Mouse (Mus musculus) frontal cortex, adult 2 months (tissue): ENCODE measurements around the gene Rhoh. TPM values are rescaled to one million over a fixed set of nuclear protein-coding genes. Genes with fewer than 3 reads are reported as not detected.

Experiments
- DNase-seq, 2 experiments: peaks; one replicate each; pipeline ENCODE4 v3.0.0; 2022; ENCODE audit warnings: low spot score in 1 of 2; ENCODE audit errors: extremely low spot score in 1 of 2
- polyA plus RNA-seq: library from polyadenylated mRNA; depleted of rRNA; stranded (reverse); fragments of >200 nt; gene quantifications from 2 replicates; pipeline ENCODE4 v1.2.3, GENCODE M21; 2012; rRNA removed

The Rhoh gene
- polyA plus RNA-seq, result 0.67 and 1.1 TPM in 2 replicates

DNA sequence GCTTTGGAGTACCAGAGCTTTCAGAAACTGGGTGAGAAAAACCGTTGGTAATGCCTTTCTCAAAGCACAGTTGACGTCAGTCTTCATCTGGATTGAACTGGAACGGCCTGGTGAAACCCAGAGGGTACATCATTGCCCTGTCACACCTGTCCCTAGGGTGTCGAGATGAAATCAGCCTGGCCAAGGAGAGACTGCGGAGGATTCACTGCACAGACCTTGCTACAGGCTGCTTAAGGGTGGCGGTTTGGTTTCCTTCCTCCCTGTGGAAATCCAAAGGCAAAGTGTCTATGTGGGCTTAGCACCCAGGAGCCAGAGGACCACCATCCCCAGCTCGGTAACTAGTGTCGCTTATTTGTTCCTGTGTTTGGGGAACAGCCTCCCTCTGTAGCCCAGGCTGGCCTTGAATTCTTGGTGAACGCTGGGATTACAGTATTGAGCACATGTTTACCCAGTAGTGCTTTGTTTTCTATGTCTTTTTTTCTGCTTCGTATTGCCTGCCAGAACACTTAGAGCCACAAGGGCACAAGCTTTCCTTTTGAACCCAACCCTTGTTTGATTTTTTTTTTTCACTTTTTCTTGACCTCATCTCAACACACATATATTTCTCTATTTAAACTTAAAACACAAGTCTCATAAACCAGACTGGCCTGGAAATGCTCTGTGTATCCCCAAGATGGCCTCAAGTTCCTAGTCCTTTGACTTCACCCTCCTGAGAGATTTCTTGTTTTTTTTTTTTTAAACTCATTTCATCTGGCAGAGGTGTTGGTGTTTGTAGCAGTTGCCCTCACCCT lies at the start of gene Rhoh:
TSS of gene Rhoh (plus strand) at position 60 of the 791 bp plus-strand sequence.
- no peak for DNase-seq

DNA sequence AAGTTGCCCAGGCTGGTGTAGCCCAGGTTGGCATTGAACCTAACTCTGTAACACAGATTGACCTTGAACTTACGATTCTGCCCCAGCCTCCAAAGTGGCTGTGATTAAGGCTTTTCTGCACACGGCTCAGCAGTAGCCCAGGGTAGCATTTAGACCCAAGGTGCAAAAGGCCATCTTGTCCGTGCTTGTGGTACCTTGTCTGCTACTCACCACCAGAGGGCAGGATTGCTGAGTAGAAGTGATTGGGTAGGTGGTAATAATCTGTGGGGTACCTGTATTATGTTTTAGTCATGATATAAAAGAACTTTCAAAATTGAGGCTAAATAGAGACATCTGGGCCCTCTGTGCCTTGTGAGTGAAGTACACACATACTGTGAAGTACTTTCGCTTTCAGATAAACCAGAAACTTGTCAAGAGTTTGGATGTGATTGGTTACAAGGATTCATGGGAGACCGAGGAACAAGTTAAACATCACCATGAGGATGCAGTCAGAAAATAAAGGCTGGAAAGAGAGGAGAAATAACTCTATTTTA lies 37.3 kb upstream of the Rhoh start:
- DNase-seq, result peak in 1 of 2 experiments; percentile 44

DNA sequence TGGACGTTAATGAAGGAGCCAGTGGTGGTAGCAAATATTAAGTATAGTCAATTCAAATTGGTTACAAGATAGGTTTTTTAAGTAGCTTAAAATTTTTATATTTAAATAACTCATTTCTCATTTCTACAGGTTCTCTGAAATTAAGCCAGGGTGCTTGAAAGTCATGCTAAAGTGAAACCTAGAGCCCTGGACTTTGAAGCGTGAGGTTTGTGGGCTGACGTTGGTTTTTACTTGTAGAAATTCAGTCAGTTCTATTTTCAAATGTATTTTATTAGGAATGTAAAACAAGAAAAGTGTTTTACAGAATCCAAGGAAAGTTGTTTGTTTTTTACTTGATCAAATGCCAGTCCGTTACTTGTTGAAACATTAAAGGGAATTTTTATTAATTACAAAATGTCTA lies 34.5 kb upstream of the Rhoh start:
- no peak for DNase-seq

DNA sequence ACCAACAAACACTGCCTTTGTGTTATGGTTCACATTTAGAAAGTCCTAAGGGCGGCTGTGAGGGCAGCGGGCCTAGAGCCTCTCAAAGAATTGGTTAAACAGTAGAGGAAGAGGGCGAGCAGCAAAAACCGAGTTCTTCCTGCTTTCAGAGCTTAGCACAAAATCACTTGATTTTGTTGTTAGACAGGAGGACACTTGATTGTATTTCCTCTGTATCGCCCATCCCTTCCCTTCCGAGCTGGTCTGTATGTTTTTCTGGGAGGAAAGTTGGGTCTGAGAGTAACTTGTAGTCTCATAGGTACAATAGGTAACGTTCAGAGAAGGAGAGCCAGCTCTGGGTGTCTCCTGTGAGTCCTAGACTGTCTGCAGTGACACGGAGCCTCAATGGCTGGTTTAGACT lies 33.9 kb upstream of the Rhoh start:
- no peak for DNase-seq

DNA sequence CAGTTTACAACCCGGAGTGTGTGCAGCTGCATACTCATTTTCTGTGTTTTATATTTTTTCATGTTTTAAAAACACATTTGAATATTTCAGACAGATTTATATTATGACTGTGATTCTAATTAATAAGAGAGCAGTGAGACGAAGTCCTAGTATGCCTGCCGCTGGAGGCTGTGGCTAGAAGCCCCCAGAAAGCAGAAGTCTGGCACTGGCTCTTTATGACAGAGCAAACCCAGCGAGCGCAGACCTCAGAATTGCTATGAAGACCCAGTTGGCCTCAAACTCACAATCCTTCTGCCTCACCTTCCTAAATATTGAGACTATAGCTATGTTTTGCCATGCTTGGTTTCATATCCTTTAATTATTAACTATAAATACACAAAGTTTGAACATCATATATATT lies 32.8 kb upstream of the Rhoh start:
- no peak for DNase-seq

DNA sequence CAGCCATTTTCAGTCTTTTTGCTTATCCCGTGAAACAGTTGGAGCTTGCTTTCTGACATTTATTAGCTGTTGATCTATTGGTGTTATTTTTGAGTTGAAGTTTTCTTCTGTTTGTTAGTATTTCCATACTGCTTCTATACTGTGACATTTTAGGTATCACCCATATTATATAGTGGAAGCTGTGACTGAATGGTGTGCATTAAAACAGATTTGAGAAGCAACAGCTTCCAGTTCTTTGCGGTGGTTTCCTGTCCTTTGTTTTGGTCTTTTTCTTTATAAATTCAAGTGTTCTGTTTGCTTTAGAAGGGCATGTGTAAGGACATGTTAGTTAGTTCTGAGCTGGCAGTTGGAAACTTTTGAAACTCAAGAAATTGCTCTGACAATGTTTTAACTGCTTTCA lies 32.0 kb upstream of the Rhoh start:
- DNase-seq, result no peak

DNA sequence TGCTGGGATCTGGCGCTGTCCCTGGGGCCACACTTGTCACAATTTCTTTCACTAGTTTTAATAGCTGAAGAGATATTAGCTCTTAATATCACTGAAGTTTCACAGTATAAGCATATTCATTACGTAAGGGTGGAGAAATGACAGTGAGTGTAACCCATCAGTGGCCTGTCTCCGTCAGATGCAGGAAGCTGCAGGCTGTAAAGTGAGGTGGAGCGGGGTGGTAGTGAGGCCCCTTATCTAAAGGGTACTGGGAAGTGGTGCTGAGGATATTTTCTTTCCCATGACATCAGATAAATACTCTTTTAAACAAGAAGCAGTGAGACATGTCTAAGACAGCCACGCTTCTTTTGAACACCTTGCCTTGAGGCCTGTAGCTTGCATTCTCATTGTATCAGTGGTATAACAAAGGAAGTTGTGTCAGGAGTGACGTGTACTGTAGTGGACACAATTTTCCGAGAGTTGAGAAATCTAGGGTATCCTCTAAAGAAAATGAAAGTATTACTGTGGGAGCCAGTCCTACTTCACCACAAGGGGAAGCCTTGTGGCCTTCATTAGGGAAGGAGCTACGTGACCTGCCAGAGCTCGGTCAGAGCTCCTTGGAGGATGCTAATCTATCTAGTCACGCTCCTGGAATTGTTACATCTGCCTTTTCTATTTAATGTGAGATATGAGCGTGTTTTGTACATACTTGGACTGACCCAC lies 28.9 kb upstream of the Rhoh start:
- no peak for DNase-seq

DNA sequence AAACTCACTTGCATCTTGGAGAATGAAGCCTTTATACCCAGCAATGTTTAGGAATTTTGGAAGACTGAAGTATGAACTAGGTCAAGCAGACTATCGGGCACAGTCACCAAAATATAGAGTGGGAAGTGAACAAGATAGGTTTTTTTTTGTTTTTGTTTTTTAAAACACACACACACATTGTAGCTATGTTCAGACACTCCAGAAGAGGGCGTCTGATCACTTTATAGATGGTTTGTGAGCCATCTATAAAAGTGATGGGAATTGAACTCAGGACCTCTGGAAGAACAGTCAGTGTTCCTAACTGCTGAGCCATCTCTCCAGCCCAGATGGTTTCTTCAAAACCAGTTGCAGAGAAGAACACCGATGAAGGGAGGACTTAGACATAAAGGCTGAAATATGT lies 27.9 kb upstream of the Rhoh start:
- no peak for DNase-seq

DNA sequence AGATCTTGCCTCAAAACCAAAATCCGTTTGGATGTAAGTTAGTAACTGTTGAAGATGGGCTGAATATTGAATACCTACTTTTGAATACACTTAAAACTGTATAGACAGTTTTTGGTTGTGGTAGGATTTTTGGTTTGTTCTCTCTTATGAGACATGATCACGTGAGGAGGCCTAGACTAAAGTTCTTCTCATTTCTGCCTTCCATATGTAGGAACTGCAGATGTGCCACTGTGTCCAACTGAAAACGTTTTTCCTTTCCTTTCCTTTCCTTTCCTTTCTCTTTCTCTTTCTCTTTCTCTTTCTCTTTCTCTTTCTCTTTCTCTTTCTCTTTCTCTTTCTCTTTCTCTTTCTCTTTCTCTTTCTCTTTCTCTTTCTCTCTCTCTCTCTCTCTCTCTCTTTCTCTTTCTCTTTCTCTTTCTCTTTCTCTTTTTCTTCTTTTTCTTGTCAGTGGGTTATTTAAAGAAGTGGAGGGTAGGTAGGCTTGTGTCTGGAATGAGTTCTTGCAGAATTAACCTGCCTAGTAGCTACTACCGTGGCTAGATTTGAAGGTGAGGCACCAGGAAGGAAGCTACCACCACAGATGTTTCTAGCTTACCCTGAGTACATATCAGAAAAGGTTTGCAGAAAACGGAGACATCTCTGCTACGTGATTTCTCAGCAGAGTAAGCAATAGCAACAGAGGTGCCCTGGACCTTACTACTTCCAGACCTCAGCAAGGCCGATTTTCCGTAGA lies 27.1 kb upstream of the Rhoh start:
- no peak for DNase-seq

DNA sequence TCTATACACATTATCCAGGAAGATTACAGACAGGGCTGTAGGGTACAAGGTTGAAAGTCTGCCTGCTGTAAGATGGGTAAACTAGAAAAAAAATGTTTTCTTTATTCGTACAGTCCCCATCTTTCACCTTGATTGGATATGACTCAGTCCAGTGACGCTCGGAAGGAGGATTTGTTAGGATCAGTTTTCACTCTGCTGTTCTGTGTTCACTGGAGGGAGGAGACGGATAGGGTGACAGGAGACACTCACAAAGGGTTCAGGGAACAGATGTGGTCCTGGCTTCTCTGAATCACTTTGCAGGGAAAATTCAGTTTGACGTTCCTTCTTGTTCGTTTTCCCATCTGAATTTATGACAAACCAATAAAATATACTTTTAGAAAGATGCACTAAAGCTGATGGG lies 23.0 kb upstream of the Rhoh start:
- DNase-seq, result no peak

DNA sequence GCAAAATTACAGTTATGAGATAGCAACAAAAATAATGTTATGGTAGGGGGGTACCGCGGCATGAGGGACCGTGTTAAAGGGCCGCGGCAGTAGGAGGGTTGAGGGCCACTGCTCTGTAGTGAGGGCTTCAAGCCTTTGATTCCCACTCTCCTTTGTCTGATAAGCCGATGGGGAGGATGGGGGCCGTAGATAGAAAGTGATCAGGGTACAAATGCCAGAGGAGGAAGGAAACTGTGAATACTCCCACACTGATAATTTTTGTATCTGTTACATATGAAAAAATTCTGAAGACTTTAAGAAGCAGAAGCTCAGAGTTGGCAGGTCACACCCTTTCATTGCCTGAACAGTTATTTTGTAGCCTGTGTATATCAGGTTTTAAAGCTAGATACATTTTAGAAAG lies 18.1 kb upstream of the Rhoh start:
- DNase-seq, result no peak

DNA sequence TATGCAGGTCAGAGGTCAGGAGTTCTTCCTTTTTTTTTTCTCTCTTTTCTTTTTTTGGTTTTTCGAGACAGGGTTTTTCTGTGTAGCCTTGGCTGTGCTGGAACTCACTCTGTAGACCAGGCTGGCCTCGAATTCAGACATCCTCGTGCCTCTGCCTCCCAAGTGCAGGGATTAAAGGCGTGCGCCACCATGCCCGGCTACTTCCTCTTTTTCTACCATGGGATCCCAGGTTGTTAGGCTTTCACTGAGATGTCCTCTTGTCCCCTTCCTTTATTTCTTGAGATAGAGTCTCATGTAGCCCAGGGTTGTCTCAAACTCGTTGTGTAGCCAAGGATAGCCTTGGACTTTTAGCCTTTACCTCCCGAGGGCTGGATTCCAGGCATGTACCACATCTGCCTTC lies 14.5 kb upstream of the Rhoh start:
- no peak for DNase-seq

DNA sequence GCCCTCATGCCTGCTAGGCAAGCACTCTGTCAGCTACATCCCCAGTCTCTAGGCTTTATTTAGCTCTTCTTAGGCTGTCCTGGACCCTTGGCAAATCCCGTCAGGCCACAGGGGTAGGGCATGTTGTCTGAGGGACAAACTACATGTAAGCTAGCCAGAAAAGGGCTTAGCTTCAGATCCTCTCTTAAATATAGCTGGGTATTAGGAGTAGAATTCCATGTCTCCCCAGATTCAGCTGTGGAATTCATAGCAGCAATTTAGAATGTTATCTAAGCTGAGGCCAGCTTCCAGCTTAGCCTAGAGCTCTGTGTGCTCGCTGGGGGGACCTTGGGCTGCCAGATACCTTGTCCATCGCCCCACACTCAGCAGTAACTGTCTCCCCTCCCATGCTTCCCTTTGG lies 14.1 kb upstream of the Rhoh start:
- no peak for DNase-seq

DNA sequence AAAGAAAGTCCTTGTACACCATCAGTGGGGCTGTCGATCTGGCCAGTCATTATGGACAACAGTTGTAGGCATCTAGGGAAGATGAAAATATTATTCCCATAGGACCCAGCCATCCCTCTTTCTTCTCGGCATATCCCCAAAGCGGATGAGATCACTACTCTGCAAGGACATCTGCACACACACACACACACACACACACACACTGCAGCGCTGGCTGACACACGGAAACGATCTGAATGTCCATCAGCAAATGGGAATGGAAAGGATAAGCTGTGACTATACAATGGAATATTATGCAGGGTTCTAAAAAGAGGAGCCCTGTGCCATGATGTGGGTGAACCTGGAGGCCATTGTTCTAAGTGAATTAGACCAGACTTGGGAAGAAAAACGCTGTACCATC lies 13.4 kb upstream of the Rhoh start:
- DNase-seq, result no peak

DNA sequence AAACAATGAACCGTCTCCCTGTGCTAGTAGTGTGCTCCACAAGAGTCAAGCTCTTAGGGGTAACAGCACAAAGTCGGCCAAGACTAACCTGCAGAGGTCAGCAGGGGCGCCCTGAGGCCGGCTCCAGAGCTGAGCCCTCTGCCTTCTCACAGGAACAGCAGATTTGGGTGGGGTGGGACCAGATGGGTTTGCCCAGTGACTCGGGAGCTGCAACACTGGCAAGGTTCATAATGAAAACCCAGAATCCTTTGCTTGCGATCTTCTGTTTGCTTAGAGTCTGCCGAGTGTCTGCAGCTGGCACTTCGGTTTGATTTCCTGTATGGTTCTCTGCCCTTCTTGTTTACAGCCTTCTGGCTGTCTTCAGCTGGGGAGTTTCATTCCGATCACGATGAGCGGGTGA lies 10.2 kb upstream of the Rhoh start:
- no peak for DNase-seq

DNA sequence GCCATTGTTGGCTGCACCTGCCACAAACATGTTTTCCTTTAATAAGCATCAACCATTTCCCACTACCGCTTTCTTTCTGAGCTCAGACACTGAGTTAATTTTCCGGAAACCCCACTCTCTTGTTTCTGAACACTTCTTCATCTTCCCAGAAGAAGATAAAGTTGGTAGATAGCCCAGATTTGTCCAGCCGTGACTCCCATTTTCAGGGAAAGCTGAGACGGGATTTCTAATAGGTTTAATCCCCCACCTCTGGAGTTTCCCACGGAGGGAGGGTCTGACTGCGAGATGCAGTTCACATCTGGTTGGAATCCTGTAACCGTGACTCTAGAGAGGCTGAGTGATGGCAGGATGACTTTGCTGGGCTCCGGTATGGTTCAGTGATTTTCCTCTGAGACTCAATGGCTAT lies 6.2 kb upstream of the Rhoh start:
- no peak for DNase-seq

DNA sequence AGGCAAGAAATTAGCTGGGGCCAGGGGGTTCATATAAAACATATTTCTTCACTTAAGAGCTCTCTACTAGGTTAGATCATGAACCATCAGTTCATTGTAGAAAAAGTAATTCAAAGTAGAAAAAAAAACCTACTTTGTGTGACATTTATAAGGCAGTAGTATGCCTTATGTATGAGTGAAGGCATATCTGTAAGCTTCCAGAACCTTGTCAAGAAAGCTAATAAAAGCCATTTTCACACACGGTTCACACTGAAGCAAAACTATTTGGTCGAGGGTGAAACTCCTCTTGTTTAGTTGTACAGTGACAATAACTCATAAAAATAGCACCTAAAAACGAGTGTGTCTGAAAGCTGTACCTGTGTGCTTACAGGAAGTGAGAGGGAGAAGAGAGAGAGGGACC lies 5.4 kb upstream of the Rhoh start:
- no peak for DNase-seq

DNA sequence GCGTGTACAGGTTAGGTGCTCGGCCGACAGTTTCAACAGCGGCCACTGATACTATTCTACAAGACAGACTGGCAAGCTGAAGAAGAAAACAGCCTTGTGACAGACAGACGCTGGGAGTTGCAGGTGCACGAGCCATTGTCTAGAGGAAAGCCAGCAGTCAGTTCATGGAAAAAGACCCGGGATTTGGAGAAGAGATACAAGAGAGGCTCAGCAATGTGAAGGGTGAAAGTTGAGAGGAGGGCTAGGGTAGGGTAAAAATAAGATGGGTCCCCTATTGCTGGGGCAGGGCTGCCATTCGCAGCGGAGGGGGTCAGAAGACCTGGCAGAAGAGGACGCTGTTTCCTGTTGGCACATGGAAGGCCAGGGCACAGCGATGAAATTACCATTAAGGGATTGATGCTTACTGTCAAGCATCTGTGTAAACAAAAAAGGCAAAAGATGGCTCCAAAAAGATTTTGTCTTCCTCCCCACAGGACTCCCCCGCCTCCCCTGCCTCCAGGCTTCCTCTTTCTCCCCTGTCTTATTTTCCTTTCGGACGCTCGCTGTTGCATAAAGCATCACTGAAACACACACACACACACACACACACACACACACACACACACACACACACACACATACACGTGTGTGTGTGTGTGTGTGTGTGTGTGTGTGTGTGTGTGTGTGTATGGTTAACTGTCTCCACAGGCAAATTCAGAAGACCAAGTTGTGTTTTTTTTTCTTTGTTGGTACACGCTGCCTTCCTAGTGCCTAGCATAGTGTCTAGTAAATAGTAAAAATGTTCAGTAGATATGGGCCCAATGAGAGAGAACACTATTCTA lies 4.2 kb upstream of the Rhoh start:
- no peak for DNase-seq

DNA sequence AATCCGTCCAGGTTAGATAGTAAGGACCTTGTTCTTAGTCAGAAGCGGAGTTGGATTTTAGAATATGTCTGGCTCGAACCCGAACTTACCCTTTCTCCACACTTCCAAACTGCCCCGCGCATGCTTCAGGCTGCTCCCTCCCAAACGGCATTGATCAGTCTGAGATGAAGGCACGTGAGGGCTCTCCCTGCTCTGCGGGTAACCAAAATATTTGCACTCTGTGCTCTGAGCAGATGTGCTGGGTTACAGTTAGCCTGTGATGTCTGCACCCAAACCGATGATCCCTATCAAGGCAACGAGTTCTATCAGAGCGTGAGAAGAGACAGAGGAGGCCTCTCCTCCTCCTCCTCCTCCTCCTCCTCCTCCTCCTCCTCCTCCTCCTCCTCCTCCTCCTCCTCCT lies 3.1 kb upstream of the Rhoh start:
- DNase-seq, result no peak

DNA sequence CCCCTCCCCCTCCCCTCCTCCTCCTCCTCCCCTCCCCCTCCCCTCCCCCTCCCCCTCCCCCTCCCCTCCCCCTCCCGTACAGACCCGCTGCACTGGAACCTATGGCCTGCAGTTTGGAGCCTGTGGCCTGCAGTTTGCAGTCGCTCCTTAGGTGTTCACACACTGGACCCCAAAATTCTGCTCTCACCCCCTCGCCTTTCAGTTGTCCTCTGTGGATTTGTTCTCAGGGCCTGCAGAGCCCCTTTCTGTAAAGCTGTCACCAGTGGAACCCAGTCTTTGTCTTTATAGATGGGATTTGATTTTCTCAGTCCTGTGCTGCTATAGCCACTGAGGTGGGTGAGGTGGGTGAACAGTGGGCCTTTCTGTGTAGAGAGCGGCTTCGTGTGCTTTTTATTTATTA lies 2.7 kb upstream of the Rhoh start:
- no peak for DNase-seq

DNA sequence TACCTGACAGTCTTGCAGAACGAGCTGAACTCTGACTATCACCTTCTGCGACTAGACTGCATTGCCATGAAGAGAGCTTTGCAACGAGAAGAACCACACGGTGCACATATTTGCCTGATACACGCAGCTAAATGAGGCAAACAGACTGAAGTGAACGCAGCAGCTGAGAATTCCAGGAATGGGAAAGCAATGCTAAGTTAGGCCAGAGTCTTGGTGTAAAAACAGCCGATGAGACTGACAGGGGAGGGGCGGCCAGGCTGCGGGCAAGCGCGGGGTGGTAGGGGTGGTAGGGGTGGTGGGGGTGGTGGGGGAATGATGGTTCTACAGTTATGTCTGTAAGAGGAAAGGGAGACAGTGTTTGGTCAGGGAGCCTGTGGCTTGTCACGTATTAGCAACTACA lies 2.1 kb upstream of the Rhoh start:
- no peak for DNase-seq
